Mouse (Mus musculus): ENCODE results near the gene Naxd. TPM values are rescaled to one million over a fixed set of nuclear protein-coding genes. Genes with fewer than 3 reads are reported as not detected.
A peak's percentile ranks its signal among the peaks of the same experiment; 100 is the strongest.
"Not testable (repeated sequence)": the region's sequence is repeated elsewhere in the genome, so short reads cannot be mapped to it uniquely, and the experiment has no call there.

The Naxd gene
- polyA plus RNA-seq, 1 experiment from 2014 or later: 82.8 TPM

- Histone ChIP-seq H3K4me1 (ENCODE audit: control insufficient read depth in 2 of 2, insufficient read depth in 2 of 2, low read length in 2 of 2) (peaks cover 32 to 48% of the 10 kb centered on the region in 2 experiments), H3K36me3 (ENCODE audit: control insufficient read depth, insufficient read depth, low read length) (no peaks in the 10 kb centered on the region), H3K27ac (replicated peaks in 1 of 2; ENCODE audit: control insufficient read depth in 1 of 2, insufficient read depth in 1 of 2, low read depth in 2 of 2, low read length in 2 of 2) (peak overlapping the region; percentile 46 to 97; a peak in 3 of 4 replicates), H3K4me3 (ENCODE audit: control insufficient read depth in 1 of 2, insufficient read depth in 1 of 2, low read depth in 1 of 2, low read length in 2 of 2) (peak overlapping the region; percentile 81 to 86), H3K27me3 (ENCODE audit: control insufficient read depth, insufficient read depth, low read length) (peaks cover 5% of the 10 kb centered on the region; the same call in 1 of the 2 replicates), H3K9ac (ENCODE audit: low read length) (peak overlapping the region; percentile 87), H3K4me2 (ENCODE audit: low read length) (peak overlapping the region; percentile 97), H3K9me3 (ENCODE audit: control insufficient read depth, low read length) (no peaks in the 10 kb centered on the region)
- whole genome bisulfite sequencing: 4% methylated on average over 22 of the region's 23 CpGs
- ATAC-seq (ENCODE audit: insufficient number of reproducible peaks, insufficient read depth, low FRiP score, low read depth): no peak
Measured at GRCm38 (mm10) chr8:11478807-11479527, 18.3 kb upstream of the Naxd start.

- Histone ChIP-seq H3K4me2 (ENCODE audit: low read length) (peak overlapping the region; percentile 97), H3K4me1 (ENCODE audit: control insufficient read depth in 2 of 2, insufficient read depth in 2 of 2, low read length in 2 of 2) (peaks cover 27 to 42% of the 10 kb centered on the region in 2 experiments), H3K27ac (replicated peaks in 1 of 2; ENCODE audit: control insufficient read depth in 1 of 2, insufficient read depth in 1 of 2, low read depth in 2 of 2, low read length in 2 of 2) (peak overlapping the region in 1 of 2 experiments; percentile 97; a peak in 2 of 4 replicates), H3K9ac (ENCODE audit: low read length) (peak overlapping the region; percentile 87), H3K36me3 (ENCODE audit: control insufficient read depth, insufficient read depth, low read length) (no peaks in the 10 kb centered on the region), H3K27me3 (ENCODE audit: control insufficient read depth, insufficient read depth, low read length) (peaks cover 5% of the 10 kb centered on the region; the same call in 1 of the 2 replicates), H3K4me3 (ENCODE audit: control insufficient read depth in 1 of 2, insufficient read depth in 1 of 2, low read depth in 1 of 2, low read length in 2 of 2) (peak overlapping the region in 1 of 2 experiments; percentile 81; a peak in 2 of 4 replicates), H3K9me3 (ENCODE audit: control insufficient read depth, low read length) (no peaks in the 10 kb centered on the region)
- 22% methylated on average over 14 of the region's 14 CpGs for WGBS
- no peak for ATAC-seq (ENCODE audit: insufficient number of reproducible peaks, insufficient read depth, low FRiP score, low read depth)
Measured at GRCm38 (mm10) chr8:11479591-11479990, 17.7 kb upstream of the Naxd start.

DNA sequence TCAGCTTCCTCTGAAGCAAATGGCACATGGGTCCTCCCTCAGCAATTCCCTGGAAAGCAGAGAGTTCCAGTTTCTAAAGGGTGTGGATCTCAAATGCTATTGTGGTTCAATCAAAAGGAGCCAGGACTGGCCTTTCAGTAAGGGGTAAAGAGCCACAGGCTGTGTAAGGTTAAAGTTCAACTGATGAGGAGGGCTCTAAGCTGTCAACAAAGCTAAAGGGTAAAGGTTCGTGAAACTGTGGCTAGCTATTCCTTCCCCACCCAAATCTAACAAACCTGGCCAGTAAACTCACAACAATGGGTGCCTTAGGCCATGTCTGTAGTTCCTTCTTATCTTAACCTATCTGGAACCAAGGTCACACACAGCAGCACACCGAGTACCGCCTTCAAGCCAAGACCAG, 15.4 kb upstream of the Naxd start:
- Histone ChIP-seq H3K4me2 (ENCODE audit: low read length) (peak overlapping the region; percentile 24; the same call in 1 of the 2 replicates), H3K4me3 (ENCODE audit: control insufficient read depth in 1 of 2, insufficient read depth in 1 of 2, low read depth in 1 of 2, low read length in 2 of 2) (no peak overlapping the region), H3K27ac (replicated peaks in 1 of 2; ENCODE audit: control insufficient read depth in 1 of 2, insufficient read depth in 1 of 2, low read depth in 2 of 2, low read length in 2 of 2) (peak overlapping the region; percentile 72 to 88), H3K9me3 (ENCODE audit: control insufficient read depth, low read length) (no peaks in the 10 kb centered on the region), H3K36me3 (ENCODE audit: control insufficient read depth, insufficient read depth, low read length) (no peaks in the 10 kb centered on the region), H3K9ac (ENCODE audit: low read length) (peak overlapping the region; percentile 49), H3K27me3 (ENCODE audit: control insufficient read depth, insufficient read depth, low read length) (peaks cover 5% of the 10 kb centered on the region; the same call in 1 of the 2 replicates), H3K4me1 (ENCODE audit: control insufficient read depth in 2 of 2, insufficient read depth in 2 of 2, low read length in 2 of 2) (peaks cover 16 to 26% of the 10 kb centered on the region in 2 experiments)
- 71% methylated on average over 3 of the region's 3 CpGs for WGBS
- no peak for ATAC-seq (ENCODE audit: insufficient number of reproducible peaks, insufficient read depth, low FRiP score, low read depth)

GRCm38 (mm10) chr8:11482537-11482936, 14.8 kb upstream of the Naxd start:
- Histone ChIP-seq H3K27me3 (ENCODE audit: control insufficient read depth, insufficient read depth, low read length) (peaks cover 5% of the 10 kb centered on the region; the same call in 1 of the 2 replicates), H3K27ac (replicated peaks in 1 of 2; ENCODE audit: control insufficient read depth in 1 of 2, insufficient read depth in 1 of 2, low read depth in 2 of 2, low read length in 2 of 2) (peak overlapping the region; percentile 86 to 88), H3K9me3 (ENCODE audit: control insufficient read depth, low read length) (no peaks in the 10 kb centered on the region), H3K9ac (ENCODE audit: low read length) (peak overlapping the region; percentile 49), H3K4me2 (ENCODE audit: low read length) (peak overlapping the region; percentile 24; the same call in 1 of the 2 replicates), H3K36me3 (ENCODE audit: control insufficient read depth, insufficient read depth, low read length) (no peaks in the 10 kb centered on the region), H3K4me1 (ENCODE audit: control insufficient read depth in 2 of 2, insufficient read depth in 2 of 2, low read length in 2 of 2) (peaks cover 14 to 26% of the 10 kb centered on the region in 2 experiments), H3K4me3 (ENCODE audit: control insufficient read depth in 1 of 2, insufficient read depth in 1 of 2, low read depth in 1 of 2, low read length in 2 of 2) (no peak overlapping the region)
- 29% methylated on average over 3 of the region's 3 CpGs for WGBS
- ATAC-seq (ENCODE audit: insufficient number of reproducible peaks, insufficient read depth, low FRiP score, low read depth): peak; percentile 3; the same call in 1 of the 2 replicates

DNA sequence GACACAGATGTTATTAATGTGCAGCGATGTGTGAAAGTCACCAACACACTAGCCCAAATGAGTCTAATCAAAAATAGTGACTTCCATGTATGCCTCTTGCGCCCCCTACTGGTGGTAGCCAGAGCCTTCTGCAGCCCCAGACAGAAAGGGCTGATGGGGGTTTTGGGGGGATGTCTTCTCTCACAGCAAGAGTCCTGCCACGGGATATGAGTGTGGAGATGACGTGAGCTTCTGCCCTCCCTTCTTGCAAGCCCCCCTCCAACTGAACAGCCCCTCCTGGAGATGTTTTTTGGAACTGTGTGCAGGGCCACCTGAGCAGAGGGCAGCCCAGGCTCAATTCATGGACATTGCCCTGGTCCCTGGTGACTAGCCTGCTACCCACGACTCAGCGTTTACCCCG, 11.2 kb upstream of the Naxd start:
- ATAC-seq (ENCODE audit: insufficient number of reproducible peaks, insufficient read depth, low FRiP score, low read depth): no peak; the same call in 1 of the 2 replicates
- 25% methylated on average over 7 of the region's 7 CpGs for WGBS

GRCm38 (mm10) chr8:11487229-11487628, 10.1 kb upstream of the Naxd start:
- H3K27ac ChIP-seq (replicated peaks in 1 of 2; ENCODE audit: control insufficient read depth in 1 of 2, insufficient read depth in 1 of 2, low read depth in 2 of 2, low read length in 2 of 2): no peak overlapping the region
- 62% methylated on average over 4 of the region's 4 CpGs for WGBS
- H3K36me3 ChIP-seq (ENCODE audit: control insufficient read depth, insufficient read depth, low read length): no peaks in the 10 kb centered on the region
- no peak for ATAC-seq (ENCODE audit: insufficient number of reproducible peaks, insufficient read depth, low FRiP score, low read depth)
- no peak overlapping the region for H3K4me2 ChIP-seq (ENCODE audit: low read length)
- H3K4me1 ChIP-seq (ENCODE audit: control insufficient read depth in 2 of 2, insufficient read depth in 2 of 2, low read length in 2 of 2): peaks cover 2 to 6% of the 10 kb centered on the region in 2 experiments
- H3K9ac ChIP-seq (ENCODE audit: low read length): no peak overlapping the region
- H3K9me3 ChIP-seq (ENCODE audit: control insufficient read depth, low read length): no peaks in the 10 kb centered on the region
- H3K27me3 ChIP-seq (ENCODE audit: control insufficient read depth, insufficient read depth, low read length): peaks cover 10% of the 10 kb centered on the region
- no peak overlapping the region for H3K4me3 ChIP-seq (ENCODE audit: control insufficient read depth in 1 of 2, insufficient read depth in 1 of 2, low read depth in 1 of 2, low read length in 2 of 2)

More for the DNA sequence above, 11.2 kb upstream of the Naxd start:
- Histone ChIP-seq H3K27ac (replicated peaks in 1 of 2; ENCODE audit: control insufficient read depth in 1 of 2, insufficient read depth in 1 of 2, low read depth in 2 of 2, low read length in 2 of 2) (no peak overlapping the region), H3K4me3 (ENCODE audit: control insufficient read depth in 1 of 2, insufficient read depth in 1 of 2, low read depth in 1 of 2, low read length in 2 of 2) (no peak overlapping the region), H3K9me3 (ENCODE audit: control insufficient read depth, low read length) (no peaks in the 10 kb centered on the region), H3K36me3 (ENCODE audit: control insufficient read depth, insufficient read depth, low read length) (no peaks in the 10 kb centered on the region), H3K27me3 (ENCODE audit: control insufficient read depth, insufficient read depth, low read length) (peaks cover 10% of the 10 kb centered on the region), H3K4me1 (ENCODE audit: control insufficient read depth in 2 of 2, insufficient read depth in 2 of 2, low read length in 2 of 2) (peaks cover 6 to 14% of the 10 kb centered on the region in 2 experiments), H3K9ac (ENCODE audit: low read length) (no peak overlapping the region), H3K4me2 (ENCODE audit: low read length) (no peak overlapping the region)

DNA sequence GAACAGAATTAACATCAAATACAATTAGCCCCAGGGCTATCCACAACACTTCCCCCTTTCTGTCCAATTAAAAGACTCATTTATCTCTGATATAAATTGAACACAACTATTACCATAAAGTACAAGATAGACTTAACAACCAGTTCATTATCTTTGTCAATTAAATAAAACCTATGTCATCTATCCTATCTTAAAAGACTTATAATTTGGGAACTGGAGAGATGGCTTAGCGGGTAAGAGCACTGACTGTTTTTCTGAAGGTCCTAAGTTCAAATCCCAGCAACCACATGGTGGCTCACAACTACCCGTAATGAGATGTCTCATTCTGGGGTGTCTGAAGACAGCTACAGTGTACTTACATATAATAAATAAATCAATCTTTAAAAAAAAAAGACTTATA, 5.0 kb upstream of the Naxd start:
- H3K4me2 ChIP-seq (ENCODE audit: low read length); H3K4me1 ChIP-seq (ENCODE audit: control insufficient read depth in 2 of 2, insufficient read depth in 2 of 2, low read length in 2 of 2); H3K9ac ChIP-seq (ENCODE audit: low read length); ATAC-seq (ENCODE audit: insufficient number of reproducible peaks, insufficient read depth, low FRiP score, low read depth); H3K9me3 ChIP-seq (ENCODE audit: control insufficient read depth, low read length); H3K36me3 ChIP-seq (ENCODE audit: control insufficient read depth, insufficient read depth, low read length); H3K27ac ChIP-seq (replicated peaks in 1 of 2; ENCODE audit: control insufficient read depth in 1 of 2, insufficient read depth in 1 of 2, low read depth in 2 of 2, low read length in 2 of 2); H3K4me3 ChIP-seq (ENCODE audit: control insufficient read depth in 1 of 2, insufficient read depth in 1 of 2, low read depth in 1 of 2, low read length in 2 of 2): not testable (repeated sequence)
- H3K27me3 ChIP-seq (ENCODE audit: control insufficient read depth, insufficient read depth, low read length): peaks cover 10% of the 10 kb centered on the region
- WGBS: 71% methylated on average over 2 of the region's 2 CpGs

Measured in heart, embryonic 14.5 days (tissue).